Mouse (Mus musculus) myocyte (in vitro differentiated cells): ENCODE data around the gene Naa35. TPM values are rescaled to one million over a fixed set of nuclear protein-coding genes. Genes with fewer than 3 reads are reported as not detected.

Source experiments
- H3K27me3 ChIP-seq: one replicate; pipeline ENCODE4 v1.6.1; 2011; ENCODE audit not compliant: control insufficient read depth, insufficient read depth, insufficient read length
- H3K36me3 ChIP-seq: one replicate; pipeline ENCODE4 v1.6.1; 2011; ENCODE audit not compliant: control insufficient read depth, insufficient read depth
- H3K4me2 ChIP-seq: one replicate; pipeline ENCODE4 v1.6.1; 2011; ENCODE audit warnings: low read depth, control low read depth
- H3K4me3 ChIP-seq: one replicate; pipeline ENCODE4 v1.5.1; 2011; ENCODE audit warnings: mild to moderate bottlenecking, control low read depth, moderate library complexity
- H3K79me2 ChIP-seq: one replicate; pipeline ENCODE4 v1.6.1; 2011; ENCODE audit not compliant: control insufficient read depth, insufficient read depth
- H3ac ChIP-seq: one replicate; pipeline ENCODE4 v1.6.1; 2011; ENCODE audit not compliant: control insufficient read depth, insufficient read length
- E2F4 ChIP-seq: IDR thresholded peaks from one replicate; pipeline ENCODE4 v1.6.1; 2011; ENCODE audit warnings: mild to moderate bottlenecking, control low read depth, moderate library complexity; ENCODE audit not compliant: insufficient read depth
- MAX ChIP-seq: IDR thresholded peaks from one replicate; pipeline ENCODE4 v1.6.1; 2011; ENCODE audit warnings: low read depth, mild to moderate bottlenecking, control low read depth
- MYOD1 ChIP-seq, 3 experiments: IDR thresholded peaks; one replicate each; pipeline ENCODE4 v1.6.1; 2011; ENCODE audit warnings: control low read depth in 2 of 3, low read depth in 2 of 3, mild to moderate bottlenecking in 2 of 3, moderate library complexity in 1 of 3; ENCODE audit not compliant: insufficient read length in 2 of 3, control insufficient read depth in 1 of 3
- MYOG ChIP-seq, 3 experiments: IDR thresholded peaks; one replicate each; pipeline ENCODE4 v1.6.1; 2011; ENCODE audit warnings: control low read depth in 2 of 3, low read depth in 2 of 3, mild to moderate bottlenecking in 2 of 3; ENCODE audit not compliant: insufficient read length in 2 of 3, control insufficient read depth in 1 of 3, insufficient read depth in 1 of 3
- POLR2A ChIP-seq: IDR thresholded peaks from one replicate; pipeline ENCODE4 v1.6.1; 2011; ENCODE audit warnings: low read depth, mild to moderate bottlenecking, control low read depth, moderate library complexity; ENCODE audit not compliant: insufficient read length
- POLR2AphosphoS2 ChIP-seq: IDR thresholded peaks from one replicate; pipeline ENCODE4 v1.6.1; 2011; ENCODE audit warnings: low read depth, control low read depth; ENCODE audit not compliant: insufficient read length
- REST ChIP-seq: IDR thresholded peaks from one replicate; pipeline ENCODE4 v1.6.1; 2011; ENCODE audit warnings: mild to moderate bottlenecking, control low read depth, moderate library complexity; ENCODE audit not compliant: insufficient read depth, insufficient read length
- SRF ChIP-seq: IDR thresholded peaks from one replicate; pipeline ENCODE4 v1.6.1; 2011; ENCODE audit warnings: low read depth; ENCODE audit not compliant: control insufficient read depth, insufficient read length
- TCF12 ChIP-seq: IDR thresholded peaks from one replicate; pipeline ENCODE4 v1.6.1; 2011; ENCODE audit warnings: mild to moderate bottlenecking, control low read depth; ENCODE audit not compliant: poor library complexity, insufficient read depth, severe bottlenecking
- USF1 ChIP-seq: IDR thresholded peaks from one replicate; pipeline ENCODE4 v1.6.1; 2011; ENCODE audit warnings: low read depth, mild to moderate bottlenecking, control low read depth, moderate library complexity
- polyA plus RNA-seq: library from polyadenylated mRNA; unstranded; fragments of >200 nt; fragmentation: generic; extraction: Trizol; gene quantifications from one replicate; pipeline ENCODE4 v1.2.1, GENCODE M21; 2012; ENCODE audit warnings: missing spikeins

The Naa35 gene
- polyA plus RNA-seq, 1 experiment: 32.3 TPM

DNA sequence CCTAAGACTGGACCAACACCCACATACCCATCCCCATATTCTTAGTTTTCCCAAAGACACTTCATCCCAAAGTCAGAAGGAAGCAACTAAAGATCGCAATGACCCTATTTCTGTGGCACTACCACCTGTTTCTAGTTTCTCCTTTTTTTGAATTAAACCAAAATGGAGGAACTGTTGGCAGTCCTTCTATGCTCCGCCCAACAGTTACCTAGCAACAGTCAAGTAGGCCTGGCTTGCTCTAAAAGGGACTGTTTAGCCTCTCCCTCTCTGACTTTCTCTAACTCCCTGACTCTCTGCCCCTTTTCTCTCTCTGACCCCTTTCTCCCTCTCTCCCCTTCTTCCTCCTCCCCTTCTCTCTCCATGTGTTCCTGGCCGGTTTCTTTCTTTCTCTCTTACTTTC is 100.2 kb downstream of the Naa35 start:
- no peak for TF ChIP-seq REST
- no peak for TF ChIP-seq POLR2A
- no peak for TF ChIP-seq MYOG (IDR thresholded peaks at IDR 0.05; ENCODE audit: control insufficient read depth in 1 of 3, insufficient read depth in 1 of 3, insufficient read length in 2 of 3, low read depth in 2 of 3)
- no peak for TF ChIP-seq E2F4
- no peak for TF ChIP-seq POLR2AphosphoS2
- TF ChIP-seq USF1: no peak
- no peak for TF ChIP-seq SRF
- TF ChIP-seq MAX: no peak
- TF ChIP-seq MYOD1 (IDR thresholded peaks at IDR 0.05; ENCODE audit: control insufficient read depth in 1 of 3, insufficient read length in 2 of 3, low read depth in 2 of 3): no peak
- TF ChIP-seq TCF12: no peak
- Histone ChIP-seq H3K36me3 (no peaks in the 10 kb centered on the region), H3K4me3 (no peak overlapping the region), H3K27me3 (peaks cover 14% of the 10 kb centered on the region), H3K4me2 (no peak overlapping the region), H3K79me2 (no peaks in the 10 kb centered on the region), H3ac (no peak overlapping the region)

Other genes with a start within 250 kb of the Naa35 start
- gene Agtpbp1, start within 50 bp of the Naa35 start, polyA plus RNA-seq: 10.1 TPM
- 4.8 TPM for gene Golm1, start 90.6 kb downstream of the Naa35 start, polyA plus RNA-seq
- not detected for gene 4921517D22Rik, start 108.8 kb downstream of the Naa35 start, polyA plus RNA-seq
- gene Spata31d1a, start 125.1 kb downstream of the Naa35 start, polyA plus RNA-seq: not detected
- not detected for gene Spata31d1b, start 127.0 kb downstream of the Naa35 start, polyA plus RNA-seq
- not detected for gene Spata31d1d, start 146.5 kb downstream of the Naa35 start, polyA plus RNA-seq
- not detected for gene 1700014D04Rik, start 161.5 kb downstream of the Naa35 start, polyA plus RNA-seq
- 58.8 TPM for gene Isca1, start 184.6 kb downstream of the Naa35 start, polyA plus RNA-seq
- gene Gm49354, start 197.0 kb downstream of the Naa35 start, polyA plus RNA-seq: not detected
- 17.8 TPM for gene Tut7, start 237.9 kb downstream of the Naa35 start, polyA plus RNA-seq